Mouse (Mus musculus) hindbrain, embryonic 16.5 days (tissue): Measurements from ENCODE around the gene Olfr1371. TPM values are rescaled to one million over a fixed set of nuclear protein-coding genes. Genes with fewer than 3 reads are reported as not detected.
"Not testable (repeated sequence)": the region's sequence is repeated elsewhere in the genome, so short reads cannot be mapped to it uniquely, and the experiment has no call there.

ENCODE experiments used
- ATAC-seq: fragments of 200-750 bp; cut with Nextera tagmentation; 2 replicates; pipeline ENCODE4 v1.8.0; 2017; ENCODE audit warnings: moderate TSS enrichment, moderate library complexity
- H3K27ac ChIP-seq: fragments of 300-500 bp; sonication (generic); 2 replicates; pipeline ENCODE4 v1.5.1; 2014; ENCODE audit warnings: low read depth, mild to moderate bottlenecking, control low read depth, low read length, moderate library complexity
- H3K27me3 ChIP-seq: fragments of 300-500 bp; sonication (generic); replicated peaks from 2 replicates; pipeline ENCODE4 v1.6.1; 2014; ENCODE audit warnings: low read length; ENCODE audit not compliant: control insufficient read depth, insufficient read depth
- H3K36me3 ChIP-seq: fragments of 300-500 bp; sonication (generic); 2 replicates; pipeline ENCODE4 v1.6.1; 2014; ENCODE audit warnings: mild to moderate bottlenecking, low read length, moderate library complexity, mixed read lengths; ENCODE audit not compliant: control insufficient read depth, insufficient read depth
- H3K4me1 ChIP-seq: fragments of 300-500 bp; sonication (generic); 2 replicates; pipeline ENCODE4 v1.6.1; 2014; ENCODE audit warnings: low read depth, low read length; ENCODE audit not compliant: control insufficient read depth, insufficient read depth
- H3K4me2 ChIP-seq: fragments of 300-500 bp; sonication (generic); 2 replicates; pipeline ENCODE4 v1.6.1; 2014; ENCODE audit warnings: mild to moderate bottlenecking, low read length, control low read depth, moderate library complexity
- H3K4me3 ChIP-seq: fragments of 300-500 bp; sonication (generic); 2 replicates; pipeline ENCODE4 v1.5.1; 2014; ENCODE audit warnings: mild to moderate bottlenecking, low read length, control low read depth, moderate library complexity
- H3K9ac ChIP-seq: fragments of 300-500 bp; sonication (generic); 2 replicates; pipeline ENCODE4 v1.6.1; 2014; ENCODE audit warnings: low read depth, mild to moderate bottlenecking, control low read depth, low read length, moderate library complexity
- H3K9me3 ChIP-seq: fragments of 300-500 bp; sonication (generic); 2 replicates; pipeline ENCODE4 v1.6.1; 2014; ENCODE audit warnings: mild to moderate bottlenecking, low read length, moderate library complexity; ENCODE audit not compliant: control insufficient read depth
- WGBS: fragments of 180-500 bp; shearing (Covaris S2); extraction: QIAGEN DNeasy Blood & Tissue Kit; methylation state at CpG from one replicate; pipeline ENCODE4 v1.1.7; 2014; 5-methylcytosine and 5-hydroxymethylcytosine counted together
- polyA plus RNA-seq: library from polyadenylated mRNA; unstranded; fragments of >200 nt; fragmentation: Nextera tagmentation; extraction: Ambion mirVana; gene quantifications from 2 replicates; pipeline ENCODE4 v1.2.1, GENCODE M21; 2015

The Olfr1371 gene
- polyA plus RNA-seq, 1 experiment from 2014 or later = not detected

DNA sequence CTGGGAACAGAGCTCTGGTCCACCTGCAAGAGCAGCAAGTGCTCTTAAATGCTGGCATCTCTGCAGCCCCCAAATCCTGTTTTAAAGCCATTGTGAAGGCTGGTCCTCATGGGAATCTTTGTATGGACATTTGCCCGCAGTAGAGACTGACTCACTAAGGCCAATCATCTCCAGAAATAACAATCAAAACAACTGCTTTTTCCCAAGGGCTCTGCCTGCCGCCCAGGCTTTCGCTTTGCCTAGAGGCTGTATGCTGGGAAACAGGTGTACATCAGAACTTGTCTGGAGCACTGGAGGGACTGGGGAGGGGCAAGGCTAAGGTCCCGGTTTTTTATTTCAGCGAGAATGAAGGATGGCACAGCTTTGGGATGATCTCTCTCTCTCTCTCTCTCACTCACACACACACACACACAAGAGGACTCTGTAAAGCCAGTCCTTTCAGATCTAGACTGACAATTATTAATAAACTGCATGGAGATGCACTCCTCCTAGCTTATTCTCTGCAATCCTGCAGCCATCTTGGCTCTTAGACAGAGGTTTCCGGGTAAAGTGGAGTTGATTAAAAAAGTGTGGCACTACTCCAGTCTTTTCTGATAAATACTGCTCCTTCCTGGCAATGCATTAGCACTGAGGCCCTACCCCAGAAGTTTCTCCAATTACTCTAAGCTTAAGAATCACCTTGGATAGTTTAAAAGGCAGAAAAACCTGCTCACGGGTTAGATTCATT, 15.1 kb upstream of the Olfr1371 start:
- H3K27ac ChIP-seq = no peak overlapping the region
- no peaks in the 10 kb centered on the region for H3K27me3 ChIP-seq
- H3K36me3 ChIP-seq = no peaks in the 10 kb centered on the region
- no peak overlapping the region for H3K4me3 ChIP-seq
- ATAC-seq = no peak
- no peak overlapping the region for H3K9ac ChIP-seq
- WGBS = 86% methylated on average over 7 of the region's 7 CpGs
- H3K4me1 ChIP-seq = peaks cover 9% of the 10 kb centered on the region
- H3K4me2 ChIP-seq = no peak overlapping the region
- H3K9me3 ChIP-seq = no peaks in the 10 kb centered on the region

DNA sequence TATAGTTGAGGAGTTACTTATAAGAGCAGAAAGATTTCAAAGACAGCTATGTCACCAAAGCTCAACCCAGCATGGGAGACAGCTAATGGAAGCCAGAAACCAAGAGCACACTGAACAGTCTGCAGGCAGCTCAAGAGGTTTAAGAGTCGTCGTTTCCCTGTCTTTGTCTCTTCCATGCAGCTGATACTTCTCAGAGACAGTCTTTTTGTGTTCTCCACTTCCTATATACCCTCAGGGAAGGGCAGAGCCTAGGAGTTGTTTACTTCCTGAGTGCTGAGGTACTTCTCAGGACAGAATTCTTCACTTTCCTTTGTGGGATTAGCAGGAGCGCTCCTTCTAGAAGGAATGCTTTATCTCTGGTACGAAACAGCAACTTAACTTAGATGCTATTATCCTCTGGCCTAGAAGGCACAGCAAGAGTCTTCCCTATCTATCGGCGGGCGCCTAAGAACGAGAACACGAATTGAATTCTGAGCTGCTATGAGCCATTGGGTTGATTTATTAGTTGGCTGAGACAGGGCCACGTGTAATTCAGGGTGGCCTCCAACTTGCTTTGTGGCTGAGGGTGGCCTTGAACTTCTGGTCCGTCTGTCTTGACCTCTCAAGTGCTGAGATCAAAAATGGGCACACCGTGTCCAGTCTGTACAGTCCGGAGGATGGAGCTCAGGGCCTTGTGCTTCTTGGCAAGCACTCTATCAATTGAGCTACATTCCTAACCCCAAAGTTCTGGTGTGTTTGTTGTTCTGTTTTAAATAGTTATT, 13.9 kb upstream of the Olfr1371 start:
- H3K36me3 ChIP-seq = no peaks in the 10 kb centered on the region
- no peak overlapping the region for H3K4me3 ChIP-seq
- H3K9ac ChIP-seq = no peak overlapping the region
- no peaks in the 10 kb centered on the region for H3K27me3 ChIP-seq
- no peak for ATAC-seq
- no peaks in the 10 kb centered on the region; the same call in 1 of the 2 replicates for H3K4me1 ChIP-seq
- no peaks in the 10 kb centered on the region for H3K9me3 ChIP-seq
- no peak overlapping the region for H3K4me2 ChIP-seq
- WGBS = 81% methylated on average over 13 of the region's 13 CpGs
- no peak overlapping the region for H3K27ac ChIP-seq

DNA sequence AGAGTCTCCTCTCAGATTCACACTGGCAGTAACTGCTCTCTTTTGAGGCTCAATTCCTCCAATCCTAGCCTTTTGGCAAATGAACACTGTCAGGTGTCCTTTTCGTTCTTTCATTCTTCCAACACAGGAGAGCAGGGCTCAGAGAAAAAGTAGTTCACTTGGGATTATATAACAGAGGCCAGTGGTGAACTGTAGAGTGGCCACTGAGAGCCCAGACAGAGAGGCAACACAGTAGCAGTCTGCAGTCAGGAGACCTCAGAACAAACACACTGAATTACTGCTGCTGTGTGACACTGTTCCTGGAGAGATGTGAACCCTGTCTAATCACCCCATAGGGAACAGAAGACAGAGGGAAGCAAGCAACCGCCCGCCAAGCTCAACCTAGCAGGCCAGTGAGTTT, 13.3 kb upstream of the Olfr1371 start:
- no peaks in the 10 kb centered on the region for H3K9me3 ChIP-seq
- H3K4me1 ChIP-seq = no peaks in the 10 kb centered on the region; the same call in 1 of the 2 replicates
- no peaks in the 10 kb centered on the region for H3K36me3 ChIP-seq
- 67% methylated on average over 3 of the region's 3 CpGs for WGBS
- ATAC-seq = no peak
- H3K27ac ChIP-seq = no peak overlapping the region
- no peak overlapping the region for H3K9ac ChIP-seq
- no peak overlapping the region for H3K4me2 ChIP-seq
- no peak overlapping the region for H3K4me3 ChIP-seq
- H3K27me3 ChIP-seq = no peaks in the 10 kb centered on the region

DNA sequence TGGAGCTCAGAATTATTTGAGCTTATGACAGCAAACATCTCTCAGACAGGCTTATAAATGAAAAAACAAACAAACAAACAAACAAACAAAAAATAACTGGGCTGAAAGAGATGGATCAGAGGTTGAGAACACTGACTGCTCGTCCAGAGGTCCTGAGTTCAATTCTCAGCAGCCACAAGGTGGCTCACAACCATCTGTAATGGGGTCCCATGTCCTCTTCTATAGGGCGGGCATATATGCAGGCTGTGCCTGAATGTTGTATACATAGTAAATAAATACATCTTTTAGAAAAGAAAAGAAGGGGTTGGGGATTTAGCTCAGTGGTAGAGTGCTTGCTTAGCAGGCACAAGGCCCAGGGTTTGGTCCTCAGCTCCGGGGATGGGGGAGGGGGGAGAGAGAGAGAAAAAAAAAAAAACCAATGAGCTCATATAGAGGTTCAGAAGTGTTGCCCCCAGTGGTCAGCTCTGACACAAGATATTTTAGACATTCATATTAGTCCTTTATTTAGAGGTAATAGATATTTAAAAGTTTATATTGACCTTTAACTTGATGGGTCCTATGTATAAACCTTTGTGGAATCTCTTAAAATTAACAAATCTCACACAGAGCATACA, 12.3 kb upstream of the Olfr1371 start:
- no peaks in the 10 kb centered on the region for H3K27me3 ChIP-seq
- H3K4me3 ChIP-seq = no peak overlapping the region
- no peaks in the 10 kb centered on the region for H3K36me3 ChIP-seq
- no peak overlapping the region for H3K27ac ChIP-seq
- ATAC-seq = no peak
- H3K4me1 ChIP-seq = no peaks in the 10 kb centered on the region; the same call in 1 of the 2 replicates
- no peaks in the 10 kb centered on the region for H3K9me3 ChIP-seq
- H3K9ac ChIP-seq = no peak overlapping the region
- WGBS = 60% methylated on average over 3 of the region's 3 CpGs
- no peak overlapping the region for H3K4me2 ChIP-seq

DNA sequence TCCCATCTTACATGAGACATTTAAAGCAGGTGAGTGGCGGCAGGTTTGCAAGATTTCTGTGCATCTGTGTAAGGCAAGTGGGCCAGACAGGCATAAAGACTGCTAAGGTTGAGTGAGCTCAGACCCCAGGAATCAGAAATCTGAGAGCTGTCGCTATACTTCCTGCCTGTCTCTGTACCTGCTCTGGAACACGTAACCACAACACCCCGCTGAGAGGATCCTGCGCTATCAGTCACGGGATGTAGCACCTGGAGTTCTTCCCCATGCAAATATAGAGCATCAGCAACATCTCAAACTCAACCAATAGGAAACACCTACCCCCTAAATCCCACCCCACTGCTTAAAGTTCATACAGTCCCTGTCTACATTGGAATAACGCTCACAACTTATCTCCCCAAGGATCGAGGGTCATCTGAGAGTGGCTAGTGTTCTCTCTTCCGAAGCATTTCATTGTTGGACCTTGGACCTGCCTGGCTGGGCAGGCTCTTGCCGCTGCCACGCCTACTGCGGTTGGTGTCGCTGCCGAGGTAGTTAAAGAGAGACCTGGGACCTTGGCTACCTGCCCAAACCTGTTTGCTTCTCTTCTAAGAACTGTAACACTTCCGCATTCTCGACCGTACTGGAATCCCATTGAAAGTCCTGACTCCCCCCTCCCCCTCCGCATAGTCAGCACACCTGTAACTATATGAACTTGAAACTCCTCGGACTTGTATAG, 10.3 kb upstream of the Olfr1371 start:
- WGBS = 20% methylated on average over 19 of the region's 19 CpGs
- ATAC-seq = no peak

DNA sequence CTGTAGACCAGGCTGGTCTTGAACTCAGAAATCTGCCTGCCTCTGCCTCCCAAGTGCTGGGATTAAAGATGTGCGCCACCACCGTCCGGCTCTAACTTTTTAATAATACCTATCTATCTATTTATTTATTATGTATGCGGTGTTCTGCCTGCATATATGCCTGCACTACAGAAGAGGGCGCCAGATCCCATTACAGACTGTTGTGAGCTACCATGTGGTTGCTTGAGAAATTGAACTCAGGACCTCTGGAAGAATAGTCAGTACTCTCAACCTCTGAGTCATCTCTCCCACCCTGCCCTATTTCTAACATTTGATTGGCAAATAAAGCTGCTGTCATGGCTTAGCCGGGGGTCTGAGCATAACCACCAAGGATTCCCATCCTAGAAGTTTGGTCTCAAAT, 9.1 kb upstream of the Olfr1371 start:
- Histone ChIP-seq H3K27me3 (no peaks in the 10 kb centered on the region), H3K4me1 (no peaks in the 10 kb centered on the region; the same call in 1 of the 2 replicates), H3K4me3 (no peak overlapping the region), H3K9me3 (no peaks in the 10 kb centered on the region), H3K4me2 (no peak overlapping the region), H3K27ac (no peak overlapping the region), H3K9ac (no peak overlapping the region), H3K36me3 (no peaks in the 10 kb centered on the region)
- 79% methylated on average over 6 of the region's 6 CpGs for WGBS
- ATAC-seq = no peak

More for the DNA sequence above, 10.3 kb upstream of the Olfr1371 start:
- H3K27me3 ChIP-seq = no peaks in the 10 kb centered on the region
- H3K4me1 ChIP-seq = no peaks in the 10 kb centered on the region; the same call in 1 of the 2 replicates
- H3K4me3 ChIP-seq = no peak overlapping the region
- H3K9me3 ChIP-seq = no peaks in the 10 kb centered on the region
- H3K9ac ChIP-seq = no peak overlapping the region
- no peaks in the 10 kb centered on the region for H3K36me3 ChIP-seq
- H3K4me2 ChIP-seq = peak overlapping the region; percentile 25; the same call in 1 of the 2 replicates
- H3K27ac ChIP-seq = no peak overlapping the region

DNA sequence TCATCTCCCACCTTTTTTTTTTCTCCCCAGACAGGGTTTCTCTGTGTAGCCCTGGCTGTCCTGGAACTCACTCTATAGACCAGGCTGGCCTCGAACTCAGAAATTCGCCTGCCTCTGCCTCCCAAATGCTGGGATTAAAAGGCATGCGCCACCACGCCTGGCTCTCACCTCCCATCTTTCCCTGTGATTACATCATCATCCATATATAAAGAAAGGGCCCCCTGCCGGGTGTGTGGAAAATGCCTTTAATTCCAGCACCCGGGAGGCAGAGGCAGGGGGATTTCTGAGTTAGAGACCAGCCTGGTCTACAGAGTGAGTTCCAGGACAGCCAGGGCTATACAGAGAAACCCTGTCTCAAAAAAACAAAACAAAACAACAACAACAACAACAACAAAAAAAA, 8.1 kb upstream of the Olfr1371 start:
- not testable (repeated sequence) for ATAC-seq, H3K9ac ChIP-seq, H3K36me3 ChIP-seq, H3K27me3 ChIP-seq, H3K9me3 ChIP-seq, H3K27ac ChIP-seq, H3K4me3 ChIP-seq, H3K4me2 ChIP-seq, H3K4me1 ChIP-seq
- 88% methylated on average over 6 of the region's 6 CpGs for WGBS

DNA sequence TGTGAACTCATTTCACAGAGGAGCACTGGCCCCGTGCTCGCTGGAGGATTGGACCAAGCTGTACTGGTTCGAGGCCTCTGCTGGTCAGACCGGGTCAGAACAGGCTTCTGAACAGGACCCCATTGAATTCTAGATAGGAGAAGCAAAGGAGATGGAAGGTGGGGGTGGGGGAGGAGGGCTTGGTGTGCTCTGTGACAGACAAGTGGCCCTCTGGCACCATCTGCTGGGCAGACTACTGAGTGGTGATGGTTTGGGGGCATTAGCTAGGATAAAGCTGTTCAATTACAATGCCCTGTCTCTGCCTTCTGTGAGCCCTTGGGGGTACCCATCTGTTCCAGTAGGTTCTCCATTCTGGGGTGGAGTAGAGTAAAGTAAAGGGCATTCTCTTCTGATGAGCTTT, 6.5 kb upstream of the Olfr1371 start:
- Histone ChIP-seq H3K9me3 (no peaks in the 10 kb centered on the region), H3K4me1 (no peaks in the 10 kb centered on the region; the same call in 1 of the 2 replicates), H3K27ac (no peak overlapping the region), H3K27me3 (no peaks in the 10 kb centered on the region), H3K36me3 (no peaks in the 10 kb centered on the region), H3K4me2 (no peak overlapping the region), H3K4me3 (no peak overlapping the region), H3K9ac (no peak overlapping the region)
- 8% methylated on average over 4 of the region's 4 CpGs for WGBS
- ATAC-seq = peak; percentile 52; the same call in 1 of the 2 replicates
